Mouse (Mus musculus) limb, embryonic 12.5 days (tissue): ENCODE data around the gene Klf12. TPM values are rescaled to one million over a fixed set of nuclear protein-coding genes. Genes with fewer than 3 reads are reported as not detected.

Experiments used
- ATAC-seq: fragments of 200-750 bp; cut with Nextera tagmentation; 2 replicates; pipeline ENCODE4 v1.8.0; 2017; ENCODE audit warnings: low read depth, moderate TSS enrichment; ENCODE audit not compliant: insufficient number of reproducible peaks, insufficient read depth, low FRiP score, low TSS enrichment
- H3K27ac ChIP-seq: fragments of 300-500 bp; sonication (generic); 2 replicates; pipeline ENCODE4 v1.5.1; 2016; ENCODE audit warnings: mild to moderate bottlenecking, moderate library complexity
- H3K27me3 ChIP-seq: fragments of 300-500 bp; sonication (generic); 2 replicates; pipeline ENCODE4 v1.6.1; 2016; ENCODE audit warnings: mild to moderate bottlenecking, moderate library complexity
- H3K36me3 ChIP-seq: fragments of 300-500 bp; sonication (generic); 2 replicates; pipeline ENCODE4 v1.6.1; 2016; ENCODE audit warnings: mild to moderate bottlenecking, moderate library complexity
- H3K4me1 ChIP-seq: fragments of 300-500 bp; sonication (generic); replicated peaks from 2 replicates; pipeline ENCODE4 v1.6.1; 2016
- H3K4me2 ChIP-seq: fragments of 300-500 bp; sonication (generic); 2 replicates; pipeline ENCODE4 v1.6.1; 2016; ENCODE audit warnings: mild to moderate bottlenecking, moderate library complexity
- H3K4me3 ChIP-seq: fragments of 300-500 bp; sonication (generic); replicated peaks from 2 replicates; pipeline ENCODE4 v1.5.1; 2016; ENCODE audit warnings: mild to moderate bottlenecking
- H3K9ac ChIP-seq: fragments of 300-500 bp; sonication (generic); replicated peaks from 2 replicates; pipeline ENCODE4 v1.6.1; 2016; ENCODE audit warnings: mild to moderate bottlenecking, moderate library complexity
- H3K9me3 ChIP-seq: fragments of 300-500 bp; sonication (generic); 2 replicates; pipeline ENCODE4 v1.6.1; 2016; ENCODE audit warnings: mild to moderate bottlenecking, moderate library complexity
- WGBS: fragments of 180-500 bp; shearing (Covaris S2); methylation state at CpG from one replicate; pipeline ENCODE4 v1.1.7; 2016; 5-methylcytosine and 5-hydroxymethylcytosine counted together
- polyA plus RNA-seq: library from polyadenylated mRNA; unstranded; fragments of >200 nt; fragmentation: Nextera tagmentation; extraction: Ambion mirVana; gene quantifications from 2 replicates; pipeline ENCODE4 v1.2.1, GENCODE M21; 2016

The Klf12 gene
- polyA plus RNA-seq, 1 experiment from 2014 or later = 33.7 TPM

DNA sequence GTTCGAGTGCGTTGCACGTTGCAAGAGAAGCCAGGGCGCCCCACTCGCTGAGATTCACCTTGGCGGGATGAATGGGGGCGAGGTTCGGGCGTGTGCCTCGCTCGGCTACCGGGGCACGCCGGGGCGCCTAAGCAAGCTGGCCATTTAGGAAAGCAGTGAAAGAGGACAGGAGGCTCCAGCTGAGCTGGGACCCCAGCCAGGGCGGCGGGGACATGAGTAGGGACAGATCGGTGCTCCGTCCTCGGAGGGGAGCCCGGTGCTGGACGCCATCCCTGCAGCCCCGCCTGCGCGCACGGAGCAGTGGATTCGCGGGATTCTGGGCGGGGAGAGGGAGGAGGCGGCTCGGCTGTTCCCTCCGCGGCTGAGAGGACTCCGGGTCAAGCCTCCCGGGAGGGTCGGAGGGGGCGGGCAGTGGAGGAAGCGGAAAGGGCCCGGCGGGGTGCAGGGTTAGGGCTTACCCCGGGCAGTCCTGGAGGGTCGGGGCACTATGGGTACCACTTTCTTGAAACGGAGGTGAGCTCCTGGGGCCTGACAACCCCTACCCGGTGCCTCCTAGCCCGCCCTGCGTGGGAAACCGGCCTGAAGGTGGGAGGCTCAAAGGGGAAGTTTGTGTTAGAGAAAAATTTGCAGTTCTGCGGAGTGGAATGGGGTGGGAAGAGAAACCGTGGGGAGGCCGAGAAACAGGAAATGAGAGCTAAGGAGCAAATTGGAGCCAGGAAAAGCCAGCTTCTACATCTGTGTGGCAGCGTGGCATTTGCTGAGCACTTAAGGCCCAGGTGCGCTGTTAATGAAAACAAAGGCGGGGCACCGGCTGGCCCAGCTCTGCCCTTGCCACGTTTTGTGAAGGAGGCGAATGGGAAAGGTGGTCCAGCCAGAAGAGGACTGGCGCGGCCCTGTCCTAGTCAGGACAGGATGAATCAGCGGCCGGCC, 1.4 kb upstream of the Klf12 start:
- H3K36me3 ChIP-seq = no peaks in the 10 kb centered on the region
- no peaks in the 10 kb centered on the region for H3K27me3 ChIP-seq
- H3K4me1 ChIP-seq = peaks cover 27% of the 10 kb centered on the region
- H3K4me2 ChIP-seq = peak overlapping the region; percentile 76
- peak overlapping the region; percentile 53 for H3K4me3 ChIP-seq
- peak overlapping the region; percentile 76 for H3K9ac ChIP-seq
- H3K9me3 ChIP-seq = no peaks in the 10 kb centered on the region
- ATAC-seq = peak; percentile 16; the same call in 1 of the 2 replicates
- WGBS = under 1% methylated on average over 60 of the region's 60 CpGs
- peak overlapping the region; percentile 98 for H3K27ac ChIP-seq

DNA sequence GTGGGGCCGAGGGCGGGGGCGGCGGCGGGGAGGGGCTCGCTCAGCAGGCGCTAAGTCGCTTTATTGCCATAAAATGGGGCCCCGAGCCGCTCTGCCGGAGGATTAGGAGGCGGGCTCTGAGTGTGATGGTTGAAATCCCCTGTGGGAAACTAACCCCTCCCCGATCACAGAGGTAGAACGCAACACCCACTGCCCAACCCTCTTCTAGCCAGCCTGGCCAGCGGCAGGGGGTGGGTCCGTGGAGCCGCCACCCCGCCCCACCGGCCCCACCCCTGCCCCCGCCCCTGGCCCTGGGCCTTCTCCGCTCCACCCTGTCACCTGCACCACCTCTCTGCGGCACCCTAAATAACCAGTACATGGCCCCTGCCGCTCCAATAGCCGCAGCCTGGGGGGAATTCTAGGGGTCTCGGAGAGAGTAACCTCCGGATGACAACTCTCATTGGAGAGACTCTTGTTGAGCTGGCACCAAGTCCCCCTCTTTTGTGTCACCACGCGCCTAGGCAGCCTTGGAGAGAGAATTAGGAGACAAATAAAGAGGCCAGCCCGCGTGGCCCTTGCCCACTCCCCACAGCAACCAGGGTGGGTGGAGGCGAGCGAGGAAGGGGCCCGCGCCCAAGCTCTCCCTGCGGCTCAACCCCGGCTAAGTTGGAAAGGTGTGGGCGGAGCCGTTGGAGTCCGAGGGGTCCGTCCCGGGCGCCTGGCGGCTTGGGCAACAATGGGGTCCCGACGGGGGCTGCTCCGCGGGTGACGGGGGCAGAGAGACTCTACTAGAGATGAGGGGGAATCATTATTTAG, 579 bp upstream of the Klf12 start:
- ATAC-seq = peak; percentile 88
- Histone ChIP-seq H3K4me1 (peaks cover 27% of the 10 kb centered on the region), H3K4me2 (peak overlapping the region; percentile 76)

GRCm38 (mm10) chr14:100283411-100284118, 914 bp downstream of the Klf12 start:
- Histone ChIP-seq H3K27me3 (no peaks in the 10 kb centered on the region), H3K36me3 (peaks cover 6% of the 10 kb centered on the region; the same call in 1 of the 2 replicates), H3K9me3 (peaks cover 7% of the 10 kb centered on the region), H3K4me3 (peak overlapping the region; percentile 53), H3K27ac (peak overlapping the region; percentile 98), H3K9ac (peak overlapping the region; percentile 76), H3K4me2 (peak overlapping the region; percentile 76), H3K4me1 (peaks cover 27% of the 10 kb centered on the region)
- WGBS = under 1% methylated on average over 27 of the region's 27 CpGs
- ATAC-seq = no peak

More for the DNA sequence above, 579 bp upstream of the Klf12 start:
- Histone ChIP-seq H3K27me3 (no peaks in the 10 kb centered on the region), H3K9ac (peak overlapping the region; percentile 76), H3K9me3 (peaks cover 1% of the 10 kb centered on the region), H3K4me3 (peak overlapping the region; percentile 53), H3K27ac (peak overlapping the region; percentile 98), H3K36me3 (peaks cover under 1% of the 10 kb centered on the region; the same call in 1 of the 2 replicates)
- WGBS = under 1% methylated on average over 47 of the region's 48 CpGs

DNA sequence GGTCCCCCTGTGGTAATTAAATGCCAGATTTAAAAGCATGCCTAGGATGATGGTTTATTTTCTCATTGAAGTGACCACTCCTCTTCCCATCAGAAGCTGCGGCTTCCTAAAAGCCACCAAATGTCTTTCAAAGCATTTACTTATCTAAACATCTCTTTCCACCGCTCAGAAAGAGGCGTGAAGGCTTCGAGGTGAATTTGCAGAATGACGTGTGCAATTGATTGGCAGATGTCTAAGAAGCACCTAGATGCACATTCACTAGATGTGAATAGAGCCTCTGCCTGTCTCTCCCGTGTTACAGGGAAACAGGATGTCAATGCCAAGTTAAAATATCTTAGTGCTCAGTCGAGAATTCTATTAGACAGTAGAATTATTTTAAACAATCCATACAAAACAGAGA, 1.8 kb downstream of the Klf12 start:
- 2% methylated on average over 7 of the region's 7 CpGs for WGBS
- H3K4me1 ChIP-seq = peaks cover 26% of the 10 kb centered on the region
- H3K27me3 ChIP-seq = no peaks in the 10 kb centered on the region
- H3K4me2 ChIP-seq = peak overlapping the region; percentile 76
- no peak overlapping the region for H3K27ac ChIP-seq
- ATAC-seq = no peak
- H3K9me3 ChIP-seq = peaks cover 7% of the 10 kb centered on the region
- H3K36me3 ChIP-seq = peaks cover 7% of the 10 kb centered on the region; the same call in 1 of the 2 replicates
- H3K4me3 ChIP-seq = peak overlapping the region; percentile 53
- peak overlapping the region; percentile 76 for H3K9ac ChIP-seq

DNA sequence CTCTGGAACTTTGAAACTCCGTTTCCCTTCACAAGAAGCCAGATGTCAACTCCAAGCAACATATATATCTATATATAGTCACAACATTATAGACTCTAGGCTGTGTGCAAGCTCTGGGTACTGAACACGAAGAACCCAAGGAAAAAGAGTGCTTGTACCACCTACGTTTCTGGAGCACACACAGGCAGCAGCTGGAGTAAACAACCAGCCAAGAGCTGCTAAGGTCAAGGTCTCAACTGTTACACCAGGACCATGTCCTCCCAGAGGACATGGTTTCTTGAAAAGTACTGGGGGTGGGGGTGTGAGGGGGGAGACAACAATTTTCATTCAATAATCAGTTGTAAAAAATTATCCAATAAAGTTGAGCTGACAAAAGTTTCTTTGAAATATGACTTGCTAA, 2.7 kb downstream of the Klf12 start:
- Histone ChIP-seq H3K4me1 (peaks cover 17% of the 10 kb centered on the region), H3K27me3 (no peaks in the 10 kb centered on the region), H3K9ac (no peak overlapping the region), H3K27ac (no peak overlapping the region), H3K9me3 (peaks cover 7% of the 10 kb centered on the region), H3K4me3 (no peak overlapping the region), H3K36me3 (peaks cover 7% of the 10 kb centered on the region; the same call in 1 of the 2 replicates), H3K4me2 (peak overlapping the region; percentile 76; the same call in 1 of the 2 replicates)
- no peak for ATAC-seq
- 14% methylated on average over 3 of the region's 3 CpGs for WGBS

- H3K4me1 ChIP-seq = no peaks in the 10 kb centered on the region
- 96% methylated on average over 2 of the region's 2 CpGs for WGBS
Measured at GRCm38 (mm10) chr14:100274179-100274578, 10.3 kb downstream of the Klf12 start.

DNA sequence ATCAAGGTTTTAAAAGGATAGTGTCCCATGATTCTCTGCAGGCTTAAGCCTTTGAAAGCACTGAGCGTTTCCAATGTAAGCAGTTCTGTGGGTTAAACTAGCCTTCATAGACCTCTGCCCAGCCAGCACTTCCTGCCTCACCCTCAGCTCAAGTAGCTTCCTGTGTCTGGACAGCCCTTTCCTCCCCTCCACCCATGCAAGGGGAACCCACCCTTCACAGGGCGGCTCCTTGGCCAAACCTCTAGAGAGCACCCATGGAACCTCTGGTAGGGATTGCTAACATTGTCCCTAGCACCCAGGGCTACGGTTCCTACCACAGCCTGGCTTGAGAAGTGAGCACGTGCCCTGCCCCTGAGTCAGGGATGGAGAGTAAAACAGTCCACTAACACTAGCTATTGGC, 23.9 kb downstream of the Klf12 start:
- Histone ChIP-seq H3K4me2 (no peak overlapping the region), H3K27me3 (no peaks in the 10 kb centered on the region), H3K4me3 (no peak overlapping the region), H3K36me3 (peaks cover 3% of the 10 kb centered on the region; the same call in 1 of the 2 replicates), H3K4me1 (peaks cover 16% of the 10 kb centered on the region), H3K9ac (no peak overlapping the region), H3K9me3 (no peaks in the 10 kb centered on the region), H3K27ac (peak overlapping the region; percentile 60; the same call in 1 of the 2 replicates)
- ATAC-seq = no peak
- WGBS = 68% methylated on average over 4 of the region's 4 CpGs

More at GRCm38 (mm10) chr14:100274179-100274578, 10.3 kb downstream of the Klf12 start:
- Histone ChIP-seq H3K36me3 (0 out of 2 replicates have a peak, but pooled peaks cover 6% of the 10 kb centered on the region), H3K9ac (no peak overlapping the region), H3K27ac (no peak overlapping the region), H3K4me3 (no peak overlapping the region), H3K9me3 (no peaks in the 10 kb centered on the region), H3K4me2 (no peak overlapping the region), H3K27me3 (no peaks in the 10 kb centered on the region)
- no peak for ATAC-seq

DNA sequence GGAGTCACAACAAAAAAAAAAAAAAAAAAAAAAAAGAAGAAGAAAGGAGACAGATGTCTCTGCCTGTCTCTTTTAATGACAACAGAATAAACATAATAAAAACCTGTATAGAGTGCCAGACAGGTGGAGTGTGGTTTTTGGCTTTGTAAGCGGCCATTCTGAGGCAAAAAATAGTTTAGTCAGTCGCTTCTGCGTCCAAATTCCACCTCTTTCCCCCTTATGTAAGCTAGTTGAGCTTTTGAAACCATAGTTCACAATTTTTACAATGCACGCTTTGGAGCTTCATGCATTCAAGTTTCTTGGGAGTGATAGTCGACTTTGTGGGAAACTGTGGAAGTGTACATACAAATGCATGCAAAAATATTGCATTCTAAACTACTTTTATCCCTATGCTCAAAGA, 41.4 kb downstream of the Klf12 start:
- WGBS = 89% methylated on average over 5 of the region's 5 CpGs

DNA sequence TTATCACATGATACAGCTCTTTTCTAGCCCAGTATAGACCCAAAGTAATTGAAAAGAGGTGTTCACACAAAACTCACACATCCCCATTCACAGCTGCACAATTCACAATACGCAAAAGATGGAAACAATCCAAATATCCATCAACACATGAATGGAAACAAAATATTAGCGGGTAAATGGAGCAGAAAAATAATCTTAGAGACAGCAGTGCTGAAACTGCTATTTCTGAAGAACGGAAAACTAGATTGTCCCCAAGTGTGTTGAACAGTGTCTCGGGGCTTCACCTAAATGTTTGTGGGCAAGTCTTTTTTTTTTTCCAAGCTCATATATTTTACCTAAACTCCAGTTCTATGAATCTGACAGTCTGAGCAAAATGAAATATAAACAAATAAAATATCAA, 44.6 kb downstream of the Klf12 start:
- H3K4me1 ChIP-seq = peaks cover 13% of the 10 kb centered on the region
- H3K9ac ChIP-seq = no peak overlapping the region
- H3K4me3 ChIP-seq = no peak overlapping the region
- 86% methylated on average over 4 of the region's 4 CpGs for WGBS
- H3K27me3 ChIP-seq = no peaks in the 10 kb centered on the region
- H3K4me2 ChIP-seq = no peak overlapping the region
- H3K36me3 ChIP-seq = peaks cover 6% of the 10 kb centered on the region; the same call in 1 of the 2 replicates
- ATAC-seq = no peak
- no peak overlapping the region for H3K27ac ChIP-seq
- no peaks in the 10 kb centered on the region for H3K9me3 ChIP-seq

More for the DNA sequence above, 41.4 kb downstream of the Klf12 start:
- no peak overlapping the region for H3K27ac ChIP-seq
- H3K4me3 ChIP-seq = no peak overlapping the region
- no peak for ATAC-seq
- H3K9ac ChIP-seq = no peak overlapping the region
- no peaks in the 10 kb centered on the region for H3K9me3 ChIP-seq
- H3K27me3 ChIP-seq = no peaks in the 10 kb centered on the region
- H3K4me1 ChIP-seq = peaks cover 5% of the 10 kb centered on the region; the same call in 1 of the 2 replicates
- no peak overlapping the region for H3K4me2 ChIP-seq
- H3K36me3 ChIP-seq = peaks cover 8% of the 10 kb centered on the region

DNA sequence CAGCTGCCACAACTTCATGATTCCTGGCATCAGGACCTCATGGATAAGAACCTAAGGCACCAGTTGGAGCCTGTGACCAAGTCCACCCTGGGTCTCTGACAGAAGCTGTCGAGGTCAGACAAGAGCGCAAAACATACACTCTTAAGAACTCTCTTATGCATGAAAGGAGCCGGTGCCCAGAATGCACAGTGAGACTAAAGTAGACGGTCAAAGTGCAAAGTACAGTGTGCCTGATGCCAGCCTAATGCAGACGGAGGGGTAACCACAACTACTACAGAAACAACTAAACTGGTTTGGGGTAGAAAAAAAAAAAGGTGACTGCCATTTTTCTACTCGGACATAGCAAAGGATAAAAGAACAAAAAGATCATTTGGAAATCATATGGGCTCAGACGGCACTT, 47.7 kb downstream of the Klf12 start:
- Histone ChIP-seq H3K4me1 (peaks cover 9% of the 10 kb centered on the region), H3K9me3 (no peaks in the 10 kb centered on the region), H3K4me2 (no peak overlapping the region), H3K36me3 (peaks cover 6% of the 10 kb centered on the region; the same call in 1 of the 2 replicates), H3K27me3 (no peaks in the 10 kb centered on the region), H3K4me3 (no peak overlapping the region), H3K9ac (no peak overlapping the region), H3K27ac (no peak overlapping the region)
- no peak for ATAC-seq
- 89% methylated on average over 7 of the region's 7 CpGs for WGBS
